Mouse (Mus musculus) midbrain, embryonic 14.5 days (tissue): ENCODE data around the gene Gm28043. TPM values are rescaled to one million over a fixed set of nuclear protein-coding genes. Genes with fewer than 3 reads are reported as not detected.

Source experiments
- ATAC-seq: fragments of 200-750 bp; cut with Nextera tagmentation; 2 replicates; pipeline ENCODE4 v1.8.0; 2017; ENCODE audit warnings: moderate number of reproducible peaks, moderate library complexity; ENCODE audit not compliant: low FRiP score, low TSS enrichment
- DNase-seq: peaks from one replicate; pipeline ENCODE4 v3.0.0-alpha.2; 2015
- H3K27ac ChIP-seq: fragments of 300-500 bp; sonication (generic); replicated peaks from 2 replicates; pipeline ENCODE4 v1.5.1; 2014; ENCODE audit warnings: mild to moderate bottlenecking, low read depth, low read length, moderate library complexity
- H3K27me3 ChIP-seq: fragments of 300-500 bp; sonication (generic); 2 replicates; pipeline ENCODE4 v1.6.1; 2014; ENCODE audit warnings: low read length, control low read depth, mixed read lengths; ENCODE audit not compliant: control insufficient read depth, insufficient read depth
- H3K36me3 ChIP-seq: fragments of 300-500 bp; sonication (generic); 2 replicates; pipeline ENCODE4 v1.6.1; 2014; ENCODE audit warnings: low read length, control low read depth; ENCODE audit not compliant: control insufficient read depth, insufficient read depth
- H3K4me1 ChIP-seq: fragments of 300-500 bp; sonication (generic); 2 replicates; pipeline ENCODE4 v1.6.1; 2014; ENCODE audit warnings: mild to moderate bottlenecking, antibody characterized with exemption, low read length, control low read depth; ENCODE audit not compliant: control insufficient read depth, insufficient read depth
- H3K4me2 ChIP-seq: fragments of 300-500 bp; sonication (generic); 2 replicates; pipeline ENCODE4 v1.6.1; 2014; ENCODE audit warnings: mild to moderate bottlenecking, low read length, moderate library complexity
- H3K4me3 ChIP-seq: fragments of 300-500 bp; sonication (generic); replicated peaks from 2 replicates; pipeline ENCODE4 v1.5.1; 2014; ENCODE audit warnings: low read depth, low read length
- H3K9ac ChIP-seq: fragments of 300-500 bp; sonication (generic); replicated peaks from 2 replicates; pipeline ENCODE4 v1.6.1; 2014; ENCODE audit warnings: mild to moderate bottlenecking, low read length, moderate library complexity
- H3K9me3 ChIP-seq: fragments of 300-500 bp; sonication (generic); 2 replicates; pipeline ENCODE4 v1.6.1; 2016; ENCODE audit warnings: low read length, control low read depth, mixed read lengths; ENCODE audit not compliant: control insufficient read depth
- WGBS: fragments of 180-500 bp; shearing (Covaris S2); extraction: QIAGEN DNeasy Blood & Tissue Kit; methylation state at CpG from one replicate; pipeline ENCODE4 v1.1.7; 2014; 5-methylcytosine and 5-hydroxymethylcytosine counted together
- polyA plus RNA-seq: library from polyadenylated mRNA; unstranded; fragments of >200 nt; fragmentation: Nextera tagmentation; extraction: Ambion mirVana; gene quantifications from 2 replicates; pipeline ENCODE4 v1.2.1, GENCODE M21; 2014

Gm28043 gene
- polyA plus RNA-seq, 1 experiment from 2014 or later = 2.9 TPM

DNA sequence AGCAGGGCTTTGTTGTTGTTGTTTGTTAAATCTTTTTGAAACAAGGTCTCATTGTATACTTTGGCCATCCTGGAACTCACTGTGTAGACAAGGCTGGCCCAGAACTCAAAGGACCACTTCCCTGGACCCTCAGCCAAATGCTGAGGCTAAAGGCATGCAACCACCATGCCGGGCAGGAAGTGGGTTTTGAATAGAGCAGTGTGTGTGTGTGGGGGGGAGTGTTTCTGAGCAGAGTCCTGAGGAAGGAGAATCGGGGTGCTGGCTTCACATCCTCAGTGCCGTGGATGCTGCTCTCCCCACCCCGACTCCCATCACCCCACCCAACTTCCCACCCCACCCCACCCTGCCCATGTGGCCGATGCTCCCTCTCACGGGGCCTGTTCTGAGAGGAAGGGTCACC is 29.2 kb upstream of the Gm28043 start:
- Histone ChIP-seq H3K4me2 (no peak overlapping the region), H3K27ac (no peak overlapping the region), H3K27me3 (no peaks in the 10 kb centered on the region), H3K36me3 (peaks cover 32% of the 10 kb centered on the region), H3K9ac (no peak overlapping the region), H3K4me1 (0 out of 2 replicates have a peak, but pooled peaks cover 5% of the 10 kb centered on the region), H3K9me3 (no peaks in the 10 kb centered on the region), H3K4me3 (no peak overlapping the region)
- ATAC-seq = no peak
- no peak for DNase-seq
- 93% methylated on average over 6 of the region's 6 CpGs for WGBS

DNA sequence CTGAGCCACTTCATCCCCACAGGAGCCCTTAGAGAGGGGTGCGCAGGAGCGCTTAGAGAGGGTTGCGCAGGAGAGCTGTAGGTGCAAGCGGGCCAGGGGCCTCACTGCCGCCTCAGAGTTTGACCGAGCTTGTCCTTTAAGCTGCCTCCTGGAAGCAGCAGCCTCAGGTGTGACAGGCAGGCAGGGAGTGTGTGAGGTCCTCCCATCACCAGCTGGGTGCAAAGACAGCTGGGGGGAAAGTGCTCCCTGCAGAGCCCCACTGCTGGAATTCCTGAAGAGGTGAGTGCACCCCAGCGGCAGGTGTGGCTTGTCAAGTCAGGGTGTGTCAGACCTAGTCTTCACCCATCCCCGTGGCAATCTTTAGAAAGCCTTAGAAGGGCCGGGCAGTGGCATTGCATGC is 27.8 kb upstream of the Gm28043 start:
- Histone ChIP-seq H3K4me1 (0 out of 2 replicates have a peak, but pooled peaks cover 5% of the 10 kb centered on the region), H3K9ac (no peak overlapping the region), H3K4me3 (no peak overlapping the region), H3K27ac (no peak overlapping the region), H3K4me2 (no peak overlapping the region), H3K27me3 (no peaks in the 10 kb centered on the region), H3K9me3 (no peaks in the 10 kb centered on the region), H3K36me3 (peaks cover 18% of the 10 kb centered on the region)
- no peak for ATAC-seq
- no peak for DNase-seq
- WGBS = 90% methylated on average over 9 of the region's 9 CpGs

DNA sequence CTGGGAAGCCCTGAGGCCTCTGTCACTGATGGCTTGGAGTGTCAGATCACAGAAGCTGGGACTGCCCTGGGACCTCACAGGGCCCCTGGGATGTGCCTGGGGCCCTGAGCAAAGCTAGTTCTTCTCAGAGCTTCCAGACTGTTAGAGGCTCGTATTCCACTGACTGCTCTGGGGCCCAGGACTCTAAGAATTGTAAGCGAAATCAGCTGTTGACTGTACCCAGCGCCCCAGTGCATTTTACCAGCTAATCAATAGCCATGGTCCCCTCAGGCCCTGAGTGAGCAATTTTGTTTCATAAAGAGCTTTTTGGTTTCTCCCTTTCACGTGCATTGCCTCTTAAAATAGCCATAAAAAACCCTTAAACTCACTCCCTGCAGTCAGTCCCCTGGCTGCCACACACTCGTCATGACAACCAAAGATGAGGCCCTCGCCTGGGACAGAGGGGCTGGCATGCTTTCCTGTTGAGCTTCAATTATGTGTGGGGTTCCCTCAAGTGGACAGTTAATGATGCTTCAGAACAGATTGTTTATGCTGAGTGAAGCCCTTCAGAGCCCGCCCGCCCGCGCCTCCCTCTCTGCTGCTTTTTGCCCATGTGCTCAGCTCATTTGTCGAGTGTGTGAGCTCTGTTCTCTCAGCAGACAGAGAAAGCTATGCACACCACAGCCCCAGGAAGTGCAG is 25.3 kb upstream of the Gm28043 start:
- ATAC-seq (no peak), DNase-seq (peak; percentile 62)
- 40% methylated on average over 11 of the region's 11 CpGs for WGBS
- Histone ChIP-seq H3K36me3 (peaks cover 3% of the 10 kb centered on the region), H3K4me2 (no peak overlapping the region), H3K9me3 (no peaks in the 10 kb centered on the region), H3K9ac (no peak overlapping the region), H3K27me3 (no peaks in the 10 kb centered on the region), H3K4me3 (no peak overlapping the region), H3K27ac (peak overlapping the region; percentile 66), H3K4me1 (0 out of 2 replicates have a peak, but pooled peaks cover 5% of the 10 kb centered on the region)

DNA sequence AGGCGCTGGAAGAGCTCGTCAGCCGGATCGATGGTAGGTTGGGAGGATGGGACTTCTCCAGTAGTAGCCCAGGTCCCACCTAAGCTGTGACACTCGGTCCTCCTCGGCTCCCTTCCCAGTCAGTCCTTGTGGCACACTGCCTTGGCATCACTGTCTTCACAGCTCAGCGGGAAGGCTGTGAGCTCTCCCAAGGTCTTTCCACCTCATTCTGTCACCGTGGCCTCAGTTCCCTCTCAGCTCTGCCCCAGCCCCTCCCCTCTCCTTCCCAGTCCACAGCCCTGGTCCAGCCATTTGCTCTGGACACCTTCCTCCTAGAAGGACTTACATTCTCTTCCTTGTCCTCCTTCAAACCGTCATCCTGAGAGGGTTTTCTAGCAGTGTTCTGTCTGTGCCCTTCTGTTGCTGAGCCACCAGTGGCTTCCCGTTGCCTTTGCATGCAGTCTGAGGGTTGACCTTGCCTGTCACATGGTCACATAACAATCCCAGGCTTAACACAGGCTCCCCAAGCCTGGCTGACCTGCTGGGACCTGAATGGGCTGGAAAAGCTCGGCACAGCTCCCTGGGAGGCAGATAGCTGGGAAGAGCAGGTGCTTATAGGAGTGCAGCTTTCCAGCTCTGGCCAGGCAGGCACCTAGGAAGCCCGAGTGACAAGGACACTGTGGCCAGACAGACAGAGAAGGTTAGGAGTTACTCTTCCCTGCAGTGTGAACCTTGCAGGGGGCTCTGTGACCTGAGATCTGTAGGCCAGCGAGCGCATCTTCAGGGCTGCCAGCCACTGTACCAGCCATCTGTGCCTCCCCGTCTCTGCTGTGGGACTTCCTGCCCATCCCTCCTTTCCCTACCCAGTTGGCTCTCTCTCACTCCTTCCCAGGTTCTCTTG is 18.5 kb upstream of the Gm28043 start:
- WGBS = 74% methylated on average over 15 of the region's 15 CpGs
- ATAC-seq (no peak), DNase-seq (no peak)
- Histone ChIP-seq H3K9me3 (no peaks in the 10 kb centered on the region), H3K36me3 (peaks cover 44% of the 10 kb centered on the region), H3K9ac (no peak overlapping the region), H3K4me1 (no peaks in the 10 kb centered on the region), H3K27ac (no peak overlapping the region), H3K27me3 (no peaks in the 10 kb centered on the region), H3K4me3 (no peak overlapping the region), H3K4me2 (no peak overlapping the region)

DNA sequence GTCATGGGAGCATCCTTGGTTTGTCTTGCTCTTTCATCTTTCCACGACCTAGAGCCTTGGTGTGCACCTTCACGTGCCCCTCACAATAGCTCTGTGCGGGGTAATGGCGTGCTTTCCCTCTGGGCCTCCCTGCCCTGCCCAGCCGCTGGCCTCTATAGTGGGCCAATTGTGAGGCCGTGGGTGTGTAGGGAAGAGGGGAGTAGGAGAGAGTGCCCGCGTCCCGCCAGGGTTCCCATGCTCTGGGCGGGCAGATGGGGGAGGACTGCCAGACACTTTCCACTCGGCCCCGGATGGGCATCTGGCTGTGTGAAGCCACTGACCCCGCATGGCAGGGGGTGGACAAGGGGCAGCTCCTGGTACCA is 17.9 kb upstream of the Gm28043 start:
- H3K4me3 ChIP-seq = no peak overlapping the region
- no peak overlapping the region for H3K9ac ChIP-seq
- ATAC-seq (no peak), DNase-seq (no peak)
- H3K27ac ChIP-seq = no peak overlapping the region
- no peaks in the 10 kb centered on the region for H3K27me3 ChIP-seq
- H3K4me2 ChIP-seq = no peak overlapping the region
- WGBS = 70% methylated on average over 13 of the region's 13 CpGs
- no peaks in the 10 kb centered on the region for H3K4me1 ChIP-seq
- H3K9me3 ChIP-seq = no peaks in the 10 kb centered on the region
- peaks cover 49% of the 10 kb centered on the region for H3K36me3 ChIP-seq

DNA sequence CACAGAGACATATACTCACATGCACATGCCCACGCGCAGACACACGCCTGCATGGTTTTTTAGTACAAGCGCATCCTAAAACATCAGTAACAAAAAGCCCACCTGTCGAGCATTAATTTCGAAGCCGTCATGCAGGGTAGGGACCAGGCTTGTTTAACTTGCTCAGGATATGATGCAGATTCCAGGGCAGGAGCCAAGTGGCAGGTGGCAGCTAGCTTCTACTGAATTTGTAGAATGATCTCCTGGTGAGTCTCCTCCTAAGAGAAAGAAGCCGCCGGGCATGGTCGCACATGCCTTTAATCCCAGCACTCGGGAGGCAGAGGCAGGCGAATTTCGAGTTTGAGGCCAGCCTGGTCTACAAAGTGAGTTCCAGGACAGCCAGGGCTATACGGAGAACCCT is 15.6 kb upstream of the Gm28043 start:
- no peak overlapping the region for H3K4me3 ChIP-seq
- H3K9me3 ChIP-seq = no peaks in the 10 kb centered on the region
- H3K36me3 ChIP-seq = peaks cover 59% of the 10 kb centered on the region
- DNase-seq = no peak
- no peaks in the 10 kb centered on the region for H3K27me3 ChIP-seq
- no peak overlapping the region for H3K27ac ChIP-seq
- no peak overlapping the region for H3K4me2 ChIP-seq
- no peaks in the 10 kb centered on the region for H3K4me1 ChIP-seq
- no peak overlapping the region for H3K9ac ChIP-seq
- no peak for ATAC-seq
- 91% methylated on average over 14 of the region's 14 CpGs for WGBS

DNA sequence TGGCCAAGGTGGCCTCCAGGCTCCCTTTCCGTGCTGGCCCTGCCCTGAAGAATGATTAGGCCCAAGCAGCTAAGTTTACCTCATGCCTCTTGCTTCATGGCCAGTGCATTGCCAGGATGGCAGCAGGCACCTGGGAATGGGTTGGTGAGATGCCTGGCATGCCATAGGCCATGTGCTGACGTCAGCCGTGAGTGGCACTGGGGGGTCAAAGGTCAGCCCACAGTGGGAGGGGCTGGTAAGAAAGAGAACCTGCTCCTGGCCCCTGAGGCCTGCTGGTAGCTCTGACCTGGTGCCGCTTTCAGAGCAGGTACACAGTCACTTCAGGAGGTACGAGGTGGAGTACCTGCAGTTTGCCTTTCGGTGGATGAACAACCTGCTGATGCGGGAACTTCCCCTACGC is 15.1 kb upstream of the Gm28043 start:
- peaks cover 60% of the 10 kb centered on the region for H3K36me3 ChIP-seq

DNA sequence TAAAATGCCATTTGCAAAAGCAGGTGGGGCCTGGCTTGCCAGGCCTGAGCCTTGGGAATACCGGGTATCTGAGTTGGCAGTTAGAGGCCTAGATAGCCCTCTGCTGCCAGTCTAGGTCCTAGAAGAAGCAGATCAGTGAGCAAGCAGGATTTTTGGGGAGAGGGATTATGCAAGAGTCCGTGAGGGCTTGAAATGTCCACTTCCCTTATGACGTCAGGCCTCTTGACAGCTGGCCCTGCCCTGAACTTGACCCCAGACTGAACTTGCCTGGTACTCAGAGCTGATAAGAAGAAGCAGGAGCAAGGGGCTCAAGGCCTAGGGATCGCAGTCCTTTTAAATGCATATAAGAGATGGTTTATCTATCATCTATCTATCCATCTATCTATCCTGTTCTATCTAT is 13.3 kb upstream of the Gm28043 start:
- DNase-seq = no peak

More for the DNA sequence above, 15.1 kb upstream of the Gm28043 start:
- DNase-seq (no peak), ATAC-seq (no peak)
- Histone ChIP-seq H3K9me3 (no peaks in the 10 kb centered on the region), H3K27me3 (no peaks in the 10 kb centered on the region), H3K4me2 (no peak overlapping the region), H3K4me1 (no peaks in the 10 kb centered on the region), H3K27ac (no peak overlapping the region), H3K9ac (no peak overlapping the region), H3K4me3 (no peak overlapping the region)
- 88% methylated on average over 8 of the region's 8 CpGs for WGBS

DNA sequence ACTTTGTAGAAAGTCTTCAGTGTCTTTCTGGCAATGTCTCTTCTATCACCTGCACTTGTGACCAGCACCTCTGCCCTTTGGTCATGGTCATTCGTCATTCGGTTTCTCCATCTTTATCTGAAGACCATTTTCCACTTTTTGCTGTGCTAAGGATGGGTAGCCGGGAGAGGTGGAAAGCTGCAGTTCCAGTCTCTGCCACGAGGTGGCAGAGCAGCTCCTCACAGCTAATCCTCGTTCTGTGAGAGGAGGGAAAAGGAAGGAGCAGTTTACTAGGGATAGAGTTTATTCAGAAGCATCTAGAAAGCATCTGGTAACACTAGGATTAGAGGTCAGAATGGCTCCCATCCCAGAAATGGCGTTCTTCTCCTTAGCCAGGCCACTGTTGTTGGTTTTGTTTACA is 11.4 kb upstream of the Gm28043 start:
- H3K9me3 ChIP-seq = no peaks in the 10 kb centered on the region
- peaks cover 54% of the 10 kb centered on the region for H3K36me3 ChIP-seq
- H3K4me1 ChIP-seq = no peaks in the 10 kb centered on the region
- DNase-seq = peak; percentile 92
- no peak overlapping the region for H3K4me3 ChIP-seq
- H3K27ac ChIP-seq = no peak overlapping the region
- H3K9ac ChIP-seq = no peak overlapping the region
- no peak overlapping the region for H3K4me2 ChIP-seq
- ATAC-seq = no peak
- WGBS = 24% methylated on average over 6 of the region's 6 CpGs
- no peaks in the 10 kb centered on the region for H3K27me3 ChIP-seq

More for the DNA sequence above, 13.3 kb upstream of the Gm28043 start:
- peaks cover 58% of the 10 kb centered on the region for H3K36me3 ChIP-seq
- no peaks in the 10 kb centered on the region for H3K27me3 ChIP-seq
- no peaks in the 10 kb centered on the region for H3K4me1 ChIP-seq
- WGBS = 87% methylated on average over 4 of the region's 4 CpGs
- no peak overlapping the region for H3K4me3 ChIP-seq
- no peak overlapping the region for H3K27ac ChIP-seq
- H3K9ac ChIP-seq = no peak overlapping the region
- no peaks in the 10 kb centered on the region for H3K9me3 ChIP-seq
- no peak for ATAC-seq
- H3K4me2 ChIP-seq = no peak overlapping the region
